In genomic region chr13:77742822-77743221, GRCm38 (mm10) we compare ENCODE assay signal across 21 mouse cellular contexts.
"Had no signal": no experiment of that assay in that cellular context is flagged by ENCODE, and none has a peak within 500 bp of the region (broad histone marks: within the 10 kb centered on the region; RNA-seq: fewer than 3 reads in every experiment).

No protein-coding gene starts in this region.

- H3K9ac ChIP-seq: liver, embryonic 13.5 days; liver, embryonic 15.5 days; liver, postnatal 0 days; lung, embryonic 14.5 days; midbrain, embryonic 13.5 days; neural tube, embryonic 13.5 days; neural tube, embryonic 15.5 days had no signal

- H3K4me2 ChIP-seq: liver, embryonic 11.5 days; liver, embryonic 13.5 days; liver, embryonic 15.5 days; lung, embryonic 14.5 days; midbrain, embryonic 11.5 days; midbrain, embryonic 13.5 days; neural tube, embryonic 13.5 days; neural tube, embryonic 15.5 days had no signal

- H3K4me3 ChIP-seq: liver, embryonic 13.5 days; liver, embryonic 15.5 days; megakaryocyte, embryonic 14.5 days; midbrain, embryonic 13.5 days; myocyte; neural tube, embryonic 13.5 days; neural tube, embryonic 15.5 days had no signal

- DNase-seq: liver, embryonic 13.5 days; liver, postnatal 0 days; lung, embryonic 14.5 days; lung, postnatal 14 days; lung, postnatal 36 days; retina, postnatal 1 day; right cerebral cortex, adult 18-20 months; right cerebral cortex, postnatal 14 days; thymus, adult 18-20 months; thymus, postnatal 14 days; thymus, postnatal 36 days had no signal

- H3K36me3 ChIP-seq: liver, embryonic 13.5 days; liver, embryonic 15.5 days; midbrain, embryonic 13.5 days; neural tube, embryonic 13.5 days; neural tube, embryonic 15.5 days had no signal

- H3K27ac ChIP-seq: liver, embryonic 13.5 days; liver, embryonic 15.5 days; macrophage; midbrain, embryonic 13.5 days; neural tube, embryonic 13.5 days; neural tube, embryonic 15.5 days had no signal

- H3K27me3 ChIP-seq: liver, embryonic 13.5 days; liver, embryonic 15.5 days; megakaryocyte, embryonic 14.5 days; midbrain, embryonic 13.5 days; neural tube, embryonic 13.5 days; neural tube, embryonic 15.5 days had no signal

- ATAC-seq: liver, postnatal 0 days; midbrain, embryonic 13.5 days; midbrain, embryonic 16.5 days had no signal

- H3K4me1 ChIP-seq: liver, embryonic 13.5 days; liver, embryonic 15.5 days; midbrain, embryonic 13.5 days; neural tube, embryonic 13.5 days; neural tube, embryonic 15.5 days had no signal

- H3K9me3 ChIP-seq: liver, embryonic 13.5 days; liver, embryonic 15.5 days; megakaryocyte, embryonic 14.5 days; midbrain, embryonic 13.5 days; neural tube, embryonic 13.5 days; neural tube, embryonic 15.5 days had no signal
